Mouse (Mus musculus): ENCODE measurements around the gene Klhdc10.

- no peak for TF ChIP-seq CTCF (IDR thresholded peaks at IDR 0.05; ENCODE audit: extremely low read depth, insufficient read length, insufficient replicate concordance, low read depth, low read length)
- TF ChIP-seq POLR2A (IDR thresholded peaks at IDR 0.05; ENCODE audit: low read depth, low read length): no peak
Observed at GRCm38 (mm10) chr6:30477784-30478183, 76.1 kb downstream of the Klhdc10 start.
